Mouse (Mus musculus) CD4-positive helper T cell, adult 2 months (primary cell): Measurements from ENCODE around the gene Dclre1a.

Experiments
- DNase-seq: peaks from one replicate; pipeline ENCODE4 v3.0.0-alpha.2; 2012; ENCODE audit warnings: low read depth, missing footprints, low spot score

The Dclre1a gene

DNA sequence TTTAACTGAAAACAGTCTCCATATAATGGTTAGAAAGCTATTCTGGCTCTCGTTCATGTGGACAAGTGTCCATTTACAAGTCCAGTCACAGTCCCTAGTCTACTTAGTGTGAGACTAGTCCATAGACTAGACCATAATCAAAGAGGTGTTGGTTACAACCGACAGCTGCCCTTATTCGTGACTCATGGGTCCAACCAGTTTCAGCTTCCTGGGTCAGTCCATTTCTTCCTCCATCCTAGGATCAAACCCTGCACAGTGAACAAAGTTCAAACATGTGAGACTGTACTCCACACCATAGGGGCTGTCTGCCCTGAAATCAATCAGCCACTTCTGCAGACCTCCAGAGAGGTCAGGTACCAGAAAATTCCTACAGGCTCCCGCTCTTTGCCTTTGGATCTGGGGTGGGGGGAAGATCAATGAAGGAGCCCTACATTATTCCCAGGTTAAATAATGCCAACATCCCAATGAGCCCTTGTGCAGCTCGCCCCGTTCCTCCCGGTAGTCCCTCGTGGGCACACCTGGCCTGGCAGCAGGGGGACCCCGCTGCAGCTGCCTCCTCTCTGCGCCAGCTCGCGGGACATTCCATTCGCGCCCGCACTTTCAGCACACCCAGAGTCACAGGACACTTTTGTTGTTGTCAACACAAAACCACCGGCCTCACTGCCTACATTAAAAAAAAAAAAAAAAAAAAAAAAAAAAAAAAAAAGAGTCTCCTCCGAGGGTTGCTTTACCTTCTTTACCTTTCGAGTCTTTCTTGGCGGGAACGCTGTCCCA lies at the start of gene Dclre1a:
Gene Dclre1a, minus strand, starts transcription at position 767 of the 774 bp plus-strand sequence.
- DNase-seq, result no peak

DNA sequence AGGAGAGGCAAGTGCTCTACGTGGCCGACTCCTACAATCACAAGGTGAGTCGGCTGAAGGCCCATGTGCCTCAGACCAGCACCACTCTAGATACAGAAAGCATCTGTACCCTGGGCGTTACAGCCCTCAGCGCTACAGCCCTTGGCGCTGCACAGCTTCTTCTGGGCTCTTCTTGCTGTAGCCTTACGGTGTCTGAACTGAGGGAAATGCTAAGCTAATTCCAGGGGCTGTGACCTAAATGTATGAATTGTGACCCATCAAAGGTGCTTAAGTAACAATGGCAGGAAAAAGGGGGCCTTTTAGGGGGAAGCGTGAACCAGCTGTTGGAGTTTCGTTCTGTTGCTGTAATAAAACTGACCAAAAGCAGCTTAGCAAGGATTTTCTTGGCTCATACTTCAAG lies 44.5 kb upstream of the Dclre1a start:
- no peak for DNase-seq

DNA sequence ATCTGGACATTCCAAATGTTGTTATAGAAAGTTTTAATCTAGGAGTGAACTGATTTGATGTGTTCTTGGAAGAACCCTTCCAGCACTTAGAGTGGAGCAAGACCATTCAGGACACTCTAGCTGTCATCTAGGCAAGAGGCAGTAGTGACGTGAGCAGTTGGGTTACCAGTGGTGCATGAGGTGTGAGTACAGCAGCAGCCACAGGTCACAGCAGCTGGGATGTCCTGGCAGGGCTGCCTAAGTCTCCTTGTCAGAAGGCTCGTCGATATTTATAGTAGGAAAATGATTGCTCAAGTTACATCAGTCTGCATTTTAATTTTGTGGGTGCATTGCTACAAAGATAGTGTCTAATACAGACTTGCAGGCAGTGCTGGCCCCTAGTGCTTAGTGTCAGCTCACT lies 42.2 kb upstream of the Dclre1a start:
- DNase-seq, result no peak

DNA sequence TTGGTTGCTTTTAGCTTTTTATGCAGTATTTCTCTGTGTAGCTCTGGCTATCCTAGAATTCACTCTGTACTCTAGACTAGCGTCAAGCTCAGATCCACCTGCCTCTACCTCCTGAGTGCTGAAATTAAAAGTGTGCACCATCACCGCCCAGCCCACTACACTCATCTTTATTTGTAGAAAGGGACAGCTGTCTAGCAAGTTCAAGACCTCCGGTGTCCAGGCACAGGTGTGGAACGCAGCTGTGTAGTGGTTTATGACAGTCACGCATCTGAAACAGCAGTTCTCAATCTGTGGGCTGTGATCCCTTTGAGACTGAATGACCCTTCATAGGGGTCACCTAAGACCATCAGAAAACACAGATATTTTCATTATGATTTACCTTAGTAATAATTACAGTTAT lies 41.4 kb upstream of the Dclre1a start:
- no peak for DNase-seq

DNA sequence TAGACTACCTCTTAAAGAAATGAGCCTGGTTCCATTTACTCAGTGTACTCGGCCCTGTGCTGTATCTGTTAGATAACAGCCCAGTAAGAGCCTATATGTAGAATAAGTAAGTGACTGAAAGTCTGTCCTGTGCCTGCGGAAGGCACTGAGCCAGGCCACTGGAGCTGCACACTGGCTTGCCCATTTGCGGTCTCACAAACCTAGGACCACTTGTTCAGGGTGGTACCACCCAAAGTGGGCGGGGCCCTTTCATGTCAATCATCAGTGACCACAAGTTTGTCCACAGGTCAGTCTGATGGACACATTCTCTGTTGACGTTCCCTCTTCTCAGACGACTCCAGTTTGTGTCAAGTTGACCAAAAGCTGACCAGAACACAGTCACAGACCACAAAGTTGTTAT lies 41.0 kb upstream of the Dclre1a start:
- DNase-seq, result no peak

DNA sequence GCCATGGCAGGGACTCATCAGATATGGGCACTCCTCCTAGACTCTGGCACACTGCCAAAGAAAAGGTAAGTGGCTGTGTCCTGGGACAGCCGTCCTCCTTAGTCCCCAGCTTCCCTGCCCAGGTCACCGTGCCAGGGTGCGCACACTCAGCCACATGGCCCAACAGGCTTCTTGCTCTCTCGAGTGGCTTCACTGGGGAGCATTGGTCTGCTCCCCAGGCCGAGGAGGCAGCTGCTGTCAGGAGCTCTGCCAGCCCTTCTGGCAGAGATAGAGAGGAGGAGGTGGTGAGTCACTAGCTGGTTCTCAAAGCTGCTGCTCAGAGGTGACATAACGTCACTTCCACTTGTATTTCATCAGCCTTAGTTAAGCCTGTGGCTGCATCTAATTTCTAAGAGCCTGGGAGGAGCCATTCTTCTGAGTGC lies 40.2 kb upstream of the Dclre1a start:
- DNase-seq, result no peak

DNA sequence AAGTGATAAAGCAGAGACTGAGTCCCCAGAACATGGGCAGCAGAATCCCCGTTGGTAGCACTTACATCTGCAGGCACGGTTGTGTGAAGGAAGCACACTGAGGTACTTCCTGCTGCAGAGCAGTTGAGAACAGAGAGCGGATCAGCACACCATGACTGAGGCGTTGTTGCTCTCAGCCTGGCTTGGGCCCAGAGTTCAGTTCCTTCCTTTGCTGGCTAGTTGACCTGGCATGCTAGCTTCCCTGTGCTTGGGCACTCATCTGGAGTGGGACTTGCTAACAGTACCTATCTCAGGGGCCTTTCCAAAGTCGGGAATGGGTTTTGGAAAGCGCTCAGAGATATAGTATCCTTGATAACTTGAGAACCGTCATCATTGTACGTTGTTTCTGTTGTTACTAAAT lies 38.3 kb upstream of the Dclre1a start:
- DNase-seq, result no peak

DNA sequence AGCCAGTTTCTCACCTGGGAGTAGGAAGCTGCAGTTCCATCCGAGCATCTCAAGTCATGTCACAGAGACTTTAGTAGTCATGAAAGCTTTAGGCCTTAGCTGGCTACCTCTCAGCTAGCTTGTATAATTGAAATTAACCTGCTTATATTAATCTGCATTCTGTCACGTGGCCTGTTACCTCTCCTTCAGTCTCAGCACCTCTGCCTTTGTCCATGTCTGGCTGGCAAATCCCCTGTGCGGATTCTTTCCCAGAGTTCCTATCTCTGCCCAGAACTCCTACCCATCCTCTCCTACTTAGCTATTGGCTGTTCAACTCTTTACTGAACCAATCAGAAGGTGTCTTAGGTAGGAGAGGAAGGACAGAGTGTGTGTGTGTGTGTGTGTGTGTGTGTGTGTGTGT lies 36.3 kb upstream of the Dclre1a start:
- no peak for DNase-seq

DNA sequence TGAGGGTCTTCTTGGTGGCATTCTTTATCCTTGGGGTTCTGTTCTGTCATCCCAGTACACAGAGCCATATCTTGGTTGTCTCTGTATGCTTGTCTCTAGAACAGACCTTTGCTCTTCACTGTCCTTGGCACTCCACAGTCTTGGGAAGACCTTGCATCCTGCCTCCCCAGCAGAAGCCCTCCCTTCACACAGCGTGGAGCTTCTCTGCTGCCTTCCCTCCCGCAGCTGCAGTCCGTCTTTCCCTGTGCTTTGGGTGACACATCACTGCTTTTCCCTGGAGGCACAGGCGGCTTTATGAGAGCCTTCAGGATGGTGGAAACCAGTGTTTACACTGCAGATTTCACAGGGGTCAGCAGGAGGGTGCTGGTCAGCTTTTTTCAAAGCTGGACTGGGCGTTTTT lies 35.8 kb upstream of the Dclre1a start:
- no peak for DNase-seq

DNA sequence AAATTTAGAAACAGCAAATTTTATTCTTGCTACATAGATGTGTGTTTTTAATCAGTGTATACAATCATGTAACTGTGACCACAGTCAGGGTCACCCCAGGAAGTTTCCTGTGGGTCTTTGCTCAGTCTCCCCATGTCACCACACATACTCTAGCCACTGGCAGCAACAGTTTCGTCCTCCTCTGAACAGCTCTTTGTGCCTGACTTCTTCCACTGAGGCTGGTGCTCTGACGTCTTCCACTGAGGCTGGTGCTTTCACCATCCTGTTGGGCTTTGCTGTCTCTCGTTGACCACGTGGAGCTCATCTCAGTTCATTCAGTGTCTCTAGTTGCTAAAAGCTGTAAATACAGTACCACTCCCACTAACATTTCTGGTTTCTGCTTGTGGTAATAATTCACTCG lies 34.0 kb upstream of the Dclre1a start:
- DNase-seq, result no peak

DNA sequence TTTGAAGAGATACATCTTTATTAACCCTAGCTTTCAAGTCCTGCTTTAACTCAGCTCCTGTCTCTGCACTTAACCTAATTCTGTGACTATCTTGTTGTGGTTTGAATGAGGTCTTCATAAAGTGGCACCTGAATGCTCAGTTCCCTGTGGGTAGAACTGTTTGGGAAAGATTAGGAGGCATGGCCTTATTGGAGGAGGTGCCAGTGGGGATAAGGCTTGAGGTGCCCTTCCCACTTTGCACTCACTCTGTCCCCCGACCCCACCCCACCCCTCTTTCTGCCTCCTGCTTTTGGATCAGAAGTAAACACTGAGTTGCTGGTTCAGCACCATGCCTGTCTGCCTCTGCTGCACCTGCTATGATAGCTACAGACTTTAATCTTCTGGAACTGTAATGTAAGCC lies 29.8 kb upstream of the Dclre1a start:
- DNase-seq, result no peak

DNA sequence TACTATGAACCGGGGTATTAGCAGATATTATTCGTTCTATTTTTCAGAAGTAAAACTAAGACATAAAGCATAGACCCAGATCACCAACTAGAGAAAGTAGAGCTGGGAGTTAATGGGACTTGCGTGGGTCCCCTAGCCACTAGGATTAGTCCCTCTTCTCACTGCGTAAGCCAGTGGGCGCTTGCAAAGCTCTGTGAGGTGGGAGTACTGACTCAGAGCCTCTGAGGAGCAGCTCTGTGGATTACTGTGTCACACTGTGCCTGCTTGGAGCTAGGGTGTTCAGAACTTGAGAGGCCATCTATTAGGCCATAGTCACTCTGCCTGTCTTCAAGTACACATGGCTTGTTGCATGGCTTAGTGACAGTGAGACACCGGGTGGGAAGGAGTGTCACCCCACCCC lies 25.2 kb upstream of the Dclre1a start:
- no peak for DNase-seq

DNA sequence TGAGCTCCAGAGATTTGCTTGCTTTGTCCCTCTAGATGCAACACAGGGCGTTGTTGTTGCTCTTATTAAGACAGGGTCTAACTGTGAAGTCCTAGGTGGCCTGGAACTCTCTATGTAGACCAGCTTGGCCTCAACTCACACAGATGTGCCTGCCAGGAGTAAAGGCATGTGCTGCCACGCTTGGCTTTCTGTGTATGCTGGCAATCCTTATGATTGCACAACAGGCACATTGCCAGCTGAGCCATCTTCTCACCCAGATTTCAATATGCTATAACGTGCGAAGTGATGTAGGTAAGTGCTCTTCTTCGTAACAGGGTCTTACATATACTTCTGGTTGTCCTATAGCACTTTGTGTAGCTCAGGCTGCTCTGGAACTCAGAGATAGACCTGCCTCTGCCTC lies 23.9 kb upstream of the Dclre1a start:
- DNase-seq, result no peak

DNA sequence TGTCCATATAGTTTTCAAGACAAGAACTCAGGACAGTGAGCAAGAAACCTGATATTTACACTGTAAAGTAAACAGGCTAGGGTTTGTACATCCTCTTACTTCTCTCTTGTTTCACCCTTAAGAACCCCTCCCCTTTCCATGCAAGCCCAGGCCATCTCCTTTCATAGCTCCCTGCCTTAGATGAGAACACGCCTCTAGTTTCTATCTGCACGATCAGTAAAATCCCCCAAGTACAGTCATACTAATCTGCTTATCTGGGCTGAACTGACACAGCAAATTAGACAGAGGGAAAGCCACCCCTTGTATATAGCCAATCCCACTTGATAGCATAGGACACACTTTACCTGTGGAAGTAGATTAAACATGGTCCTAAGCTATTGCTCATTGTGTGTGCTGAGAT lies 23.2 kb upstream of the Dclre1a start:
- DNase-seq, result no peak

DNA sequence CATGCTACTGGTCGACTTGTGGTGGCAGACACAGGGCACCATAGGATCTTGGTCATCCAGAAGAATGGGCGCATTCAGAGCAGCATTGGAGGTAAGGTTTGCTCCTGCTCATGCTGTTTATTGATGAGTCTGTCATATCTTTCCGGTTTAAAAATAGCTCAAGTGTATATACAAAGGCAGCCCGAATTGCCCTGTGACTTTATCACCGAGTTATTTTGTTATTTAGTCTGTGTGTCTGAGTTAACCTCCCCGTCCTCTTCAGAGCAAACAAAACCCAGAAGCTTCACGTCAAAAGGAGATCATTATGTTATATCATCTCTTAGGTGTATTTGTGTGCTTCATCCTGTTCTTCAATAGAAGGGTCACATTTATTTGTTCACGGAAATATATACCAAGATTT lies 22.8 kb upstream of the Dclre1a start:
- DNase-seq, result no peak

DNA sequence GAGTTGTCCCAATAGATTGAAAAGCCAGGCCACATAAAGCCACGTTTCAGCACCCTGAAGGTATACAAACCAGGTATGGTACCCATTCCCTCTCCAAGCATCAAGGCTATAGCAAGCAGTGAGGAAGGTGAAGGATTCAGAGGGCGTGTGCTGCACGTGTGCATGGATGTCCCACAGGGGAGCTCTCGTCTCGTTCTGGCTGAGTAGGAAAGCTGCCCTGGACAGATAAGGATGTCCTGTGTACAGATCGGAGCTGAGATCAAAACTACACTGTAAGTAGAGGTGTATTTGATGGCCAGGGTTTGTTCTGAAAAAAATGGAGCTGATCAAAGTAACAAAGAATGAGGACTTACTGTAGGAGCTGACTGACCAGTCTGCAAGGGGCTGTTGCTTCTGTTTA lies 18.9 kb upstream of the Dclre1a start:
- no peak for DNase-seq

DNA sequence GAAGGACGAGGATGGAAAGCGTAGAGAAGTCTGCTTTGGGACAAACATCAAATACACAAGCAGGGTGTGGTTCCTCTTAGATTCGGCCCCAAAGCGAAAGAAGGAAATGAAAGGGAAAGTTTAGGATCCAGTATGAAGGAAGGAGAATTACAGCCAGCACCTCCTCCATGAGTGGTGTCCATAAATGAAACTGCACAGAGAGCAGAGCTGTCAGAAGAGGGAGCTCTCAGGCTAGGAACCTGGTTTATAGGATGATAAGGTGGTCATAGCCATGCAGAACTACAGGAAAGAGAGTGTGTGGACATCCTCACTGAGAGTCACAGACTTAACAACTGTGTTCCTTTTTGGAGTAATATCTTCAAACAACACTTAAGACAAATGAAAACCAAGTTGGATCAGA lies 18.0 kb upstream of the Dclre1a start:
- no peak for DNase-seq

DNA sequence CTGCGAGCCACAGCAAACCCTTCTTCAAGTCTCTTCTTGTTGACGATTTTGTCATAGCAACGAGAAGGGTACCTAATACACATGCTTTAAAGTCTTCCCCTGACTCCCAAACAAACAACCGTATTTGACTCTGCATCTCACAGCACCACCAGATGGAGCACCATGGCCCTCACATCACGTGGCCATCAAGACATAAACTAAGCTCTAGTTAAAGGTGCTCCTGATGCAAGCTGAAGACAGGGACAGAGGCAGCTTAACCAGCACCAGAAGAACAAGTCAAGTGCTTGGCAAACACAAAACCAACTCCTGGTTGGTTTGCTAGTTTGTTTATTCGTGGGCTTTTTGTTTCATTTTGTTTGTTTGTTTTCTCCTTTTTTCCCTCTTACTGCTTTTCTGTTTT lies 17.3 kb upstream of the Dclre1a start:
- peak; percentile 18 for DNase-seq

DNA sequence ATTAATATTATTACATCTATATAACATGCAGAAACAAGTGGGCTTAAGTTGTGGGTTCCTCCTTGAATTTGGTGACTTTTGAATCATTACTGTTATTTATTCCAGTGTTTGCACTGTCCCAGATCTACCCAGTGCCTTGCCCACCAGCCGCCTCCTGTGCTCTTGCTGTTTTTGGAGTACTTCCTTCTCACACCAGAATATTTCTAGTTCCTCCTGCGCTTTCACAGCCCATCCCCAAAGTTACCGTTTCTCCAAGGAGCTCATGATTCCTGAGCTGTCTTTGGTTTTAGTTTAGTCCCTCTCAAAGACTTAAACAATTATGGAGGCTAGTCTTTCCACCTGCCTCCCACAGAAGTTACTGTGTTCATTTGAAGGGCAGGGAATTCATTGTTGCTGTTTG lies 15.4 kb upstream of the Dclre1a start:
- no peak for DNase-seq

DNA sequence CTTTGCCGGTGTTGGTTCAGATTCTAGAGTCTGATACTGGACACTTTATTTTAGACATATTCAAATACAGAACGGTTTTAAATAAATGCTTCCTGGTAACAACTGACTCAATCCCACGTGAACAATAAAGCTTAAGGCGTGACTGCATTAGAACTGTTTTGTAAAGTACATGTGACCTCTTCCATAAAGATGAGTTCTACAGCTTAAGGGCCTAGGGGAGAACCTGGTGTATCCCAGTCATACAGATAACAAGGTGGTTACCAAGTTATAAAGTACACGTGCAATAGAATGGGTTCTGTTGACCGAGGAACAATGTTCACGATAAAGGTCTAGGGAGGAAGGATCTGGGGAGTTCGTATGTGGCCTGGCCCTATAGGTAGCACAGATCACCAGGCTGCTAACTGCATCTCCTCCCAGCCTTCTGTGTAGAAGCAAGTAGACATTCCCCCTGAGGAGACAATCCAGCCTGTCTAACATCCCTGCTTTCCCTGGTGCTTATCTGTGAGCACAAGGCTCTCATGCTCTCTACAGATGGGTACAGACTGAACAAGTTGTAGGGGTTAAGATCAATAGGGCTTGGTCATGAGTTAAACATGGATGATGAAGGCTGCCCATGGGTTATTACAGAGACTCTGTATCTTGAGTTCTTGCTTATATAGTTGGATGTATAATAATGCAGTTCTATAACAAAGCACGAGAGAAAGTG lies 14.6 kb upstream of the Dclre1a start:
- DNase-seq, result no peak

DNA sequence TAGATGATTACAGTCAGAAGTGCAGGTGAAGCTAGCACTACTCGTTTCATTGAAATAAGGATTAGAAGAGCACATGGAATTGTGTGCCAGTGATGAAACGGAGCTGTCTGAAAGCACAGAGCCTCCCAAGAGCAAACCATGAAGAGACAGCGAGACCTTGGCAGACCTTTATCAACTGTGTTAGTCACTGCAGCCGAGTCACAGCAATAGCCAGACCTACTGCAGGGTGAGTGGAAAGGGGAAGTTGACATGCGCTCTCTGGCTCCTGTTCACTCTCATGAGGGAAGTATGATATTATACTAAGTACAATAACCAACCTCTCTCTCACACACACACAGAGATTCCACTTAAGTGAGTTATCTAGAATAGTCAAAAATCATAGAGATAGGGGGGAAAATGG lies 8.0 kb upstream of the Dclre1a start:
- DNase-seq, result no peak

DNA sequence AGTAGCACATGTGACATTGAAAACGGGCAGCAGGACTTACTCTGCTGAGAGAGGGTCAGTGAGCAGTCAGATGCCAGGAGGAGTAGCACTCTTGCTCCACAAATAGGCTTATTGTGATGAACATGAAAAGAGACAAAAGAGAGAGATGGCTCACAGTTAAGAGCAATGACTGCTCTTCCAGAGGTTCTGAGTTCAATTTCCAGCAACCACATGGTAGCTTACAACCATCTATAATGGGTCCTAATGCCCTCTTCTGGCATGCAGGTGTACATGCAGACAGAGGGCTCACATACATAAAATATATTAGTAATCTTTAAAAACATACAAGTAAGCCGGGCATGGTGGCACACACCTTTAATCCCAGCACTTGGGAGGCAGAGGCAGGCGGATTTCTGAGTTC lies 5.2 kb upstream of the Dclre1a start:
- no peak for DNase-seq

DNA sequence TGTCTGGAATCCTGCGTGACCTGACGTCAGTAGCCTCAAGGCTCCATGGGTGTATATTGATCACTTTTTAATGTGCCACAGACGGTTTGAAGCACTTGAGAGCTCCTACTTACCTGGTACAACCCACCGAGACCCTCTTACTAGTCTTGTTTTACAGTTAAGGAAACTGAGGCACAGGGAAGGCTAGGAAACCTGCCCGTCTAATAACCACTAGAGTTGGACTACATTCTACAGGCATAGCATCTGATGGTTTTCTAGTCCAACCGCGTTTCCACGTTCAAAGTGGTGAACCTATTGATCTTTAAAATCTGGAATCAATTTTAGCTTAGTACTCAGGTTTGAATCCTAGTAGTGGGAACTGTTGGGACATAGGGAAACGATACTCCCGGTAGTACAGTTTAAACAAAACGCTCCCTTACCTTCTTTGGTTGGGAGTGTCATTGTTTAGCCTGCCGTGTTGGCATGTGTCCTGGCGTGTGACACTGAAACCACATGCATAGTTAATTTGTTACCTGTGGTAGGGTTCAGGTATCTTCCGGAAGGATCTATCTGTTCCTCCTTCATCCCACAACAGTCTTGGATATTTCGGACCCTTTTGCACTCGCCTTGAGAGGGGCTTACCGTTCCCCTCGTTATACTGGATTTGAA lies 1.1 kb upstream of the Dclre1a start:
- DNase-seq, result no peak
